In genomic region chr13:97234785-97235417, GRCm38 (mm10) we compare ENCODE assay signal across 8 mouse cellular contexts. TPM values are rescaled to one million over a fixed set of nuclear protein-coding genes. Genes with fewer than 3 reads are reported as not detected.
A peak's percentile ranks its signal among the peaks of the same experiment; 100 is the strongest.
DNase-seq lines count a peak whose midpoint lies in the region; ATAC-seq lines count a peak whose summit lies in the region.

No protein-coding gene starts in this region.

- peaks cover 34% of the 10 kb centered on the region for H3K4me1 ChIP-seq in limb, embryonic 10.5 days
- H3K4me1 ChIP-seq in midbrain, embryonic 12.5 days, result peaks cover 23% of the 10 kb centered on the region

- peak overlapping the region; percentile 46 for H3K4me3 ChIP-seq in limb, embryonic 10.5 days
- H3K4me3 ChIP-seq in midbrain, embryonic 12.5 days, result peak overlapping the region; percentile 34

- peak overlapping the region; percentile 76; the same call in 1 of the 2 replicates for H3K27ac ChIP-seq in limb, embryonic 10.5 days
- H3K27ac ChIP-seq in midbrain, embryonic 12.5 days (replicated peaks), result no peak overlapping the region

- peak; percentile 54 for DNase-seq in adrenal gland, adult 8-10 months
- peak; percentile 83 for DNase-seq in embryo, embryonic 9.5 days (ENCODE audit: extremely low spot score)
- DNase-seq in heart, adult 18-20 months, result peak; percentile 82 to 94
- peak; percentile 65 for DNase-seq in kidney, adult 11 months
- DNase-seq in limb, embryonic 10.5 days (ENCODE audit: low spot score), result peak; percentile 92
- DNase-seq in right cerebral cortex, postnatal 4 days, result peak; percentile 94
- peak; percentile 67 to 83 for DNase-seq in urinary bladder, postnatal 4 days (ENCODE audit: low spot score in 2 of 2)

- no peaks in the 10 kb centered on the region for H3K9me3 ChIP-seq in limb, embryonic 10.5 days (replicated peaks)
- no peaks in the 10 kb centered on the region for H3K9me3 ChIP-seq in midbrain, embryonic 12.5 days

- peak overlapping the region; percentile 41; the same call in 1 of the 2 replicates for H3K9ac ChIP-seq in midbrain, embryonic 12.5 days (replicated peaks)

- H3K4me2 ChIP-seq in midbrain, embryonic 12.5 days (replicated peaks), result peak overlapping the region; percentile 54

- ATAC-seq in midbrain, embryonic 12.5 days (ENCODE audit: low FRiP score, low read depth), result peak; percentile 74

- H3K36me3 ChIP-seq in limb, embryonic 10.5 days, result no peaks in the 10 kb centered on the region
- no peaks in the 10 kb centered on the region for H3K36me3 ChIP-seq in midbrain, embryonic 12.5 days

- H3K27me3 ChIP-seq in limb, embryonic 10.5 days (ENCODE audit: low read depth, poor library complexity, severe bottlenecking), result no peaks in the 10 kb centered on the region
- H3K27me3 ChIP-seq in midbrain, embryonic 12.5 days, result peaks cover 10% of the 10 kb centered on the region; the same call in 1 of the 2 replicates

- 20% methylated on average over 17 of the region's 17 CpGs for WGBS in limb, embryonic 10.5 days
- WGBS in midbrain, embryonic 12.5 days, result 18% methylated on average over 17 of the region's 17 CpGs

RNA-seq across cellular contexts. Expression of gene Enc1, which starts 6.0 kb away (rescaled TPM):
- total RNA-seq in adrenal gland, adult 8-10 months (2022), result 1 to 10 TPM; 4.3 to 8.7 (median 7.9) TPM
- total RNA-seq in heart, adult 18-20 months (2021), result 1 to 10 TPM; 7.4 to 8.8 TPM
- 2.5 and 4.3 TPM in 2 replicates for polyA plus RNA-seq in limb, embryonic 10.5 days (2016; fragmentation: Nextera tagmentation; extraction: Ambion mirVana)
- polyA plus RNA-seq in midbrain, embryonic 12.5 days (2016; fragmentation: Nextera tagmentation; extraction: Ambion mirVana), result 21.9 and 22.0 TPM in 2 replicates

RNA-seq across cellular contexts. Expression of gene Hexb, which starts 36.7 kb away (rescaled TPM):
- total RNA-seq in adrenal gland, adult 8-10 months (2022), result 10 to 100 TPM; 34.1 to 72.0 (median 50.7) TPM
- 10 to 100 TPM; 22.3 to 24.2 TPM for total RNA-seq in heart, adult 18-20 months (2021)
- 15.2 and 18.2 TPM in 2 replicates for polyA plus RNA-seq in limb, embryonic 10.5 days (2016; fragmentation: Nextera tagmentation; extraction: Ambion mirVana)
- 23.8 and 24.2 TPM in 2 replicates for polyA plus RNA-seq in midbrain, embryonic 12.5 days (2016; fragmentation: Nextera tagmentation; extraction: Ambion mirVana)
